Mouse (Mus musculus) heart, embryonic 11.5 days (tissue): Measurements from ENCODE around the gene Cdh23. TPM values are rescaled to one million over a fixed set of nuclear protein-coding genes. Genes with fewer than 3 reads are reported as not detected.

Experiments
- ATAC-seq: fragments of 200-750 bp; cut with Nextera tagmentation; replicated peaks from 2 replicates; pipeline ENCODE4 v1.8.0; 2017; ENCODE audit warnings: moderate library complexity; ENCODE audit not compliant: insufficient number of reproducible peaks, low FRiP score, low TSS enrichment
- H3K27ac ChIP-seq: fragments of 300-500 bp; sonication (generic); 2 replicates; pipeline ENCODE4 v1.5.1; 2014; ENCODE audit warnings: mild to moderate bottlenecking, low read depth, low read length
- H3K27me3 ChIP-seq: fragments of 300-500 bp; sonication (generic); 2 replicates; pipeline ENCODE4 v1.6.1; 2014; ENCODE audit warnings: mild to moderate bottlenecking, low read length, mixed read lengths; ENCODE audit not compliant: control insufficient read depth, insufficient read depth
- H3K36me3 ChIP-seq: fragments of 300-500 bp; sonication (generic); 2 replicates; pipeline ENCODE4 v1.6.1; 2014; ENCODE audit warnings: mild to moderate bottlenecking, low read length, moderate library complexity, mixed read lengths; ENCODE audit not compliant: control insufficient read depth, insufficient read depth
- H3K4me1 ChIP-seq: fragments of 300-500 bp; sonication (generic); 2 replicates; pipeline ENCODE4 v1.6.1; 2014; ENCODE audit warnings: low read length; ENCODE audit not compliant: control insufficient read depth, insufficient read depth
- H3K4me2 ChIP-seq: fragments of 300-500 bp; sonication (generic); 2 replicates; pipeline ENCODE4 v1.6.1; 2014; ENCODE audit warnings: mild to moderate bottlenecking, moderate library complexity
- H3K4me3 ChIP-seq: fragments of 300-500 bp; sonication (generic); 2 replicates; pipeline ENCODE4 v1.5.1; 2014; ENCODE audit warnings: low read depth, low read length
- H3K9ac ChIP-seq: fragments of 300-500 bp; sonication (generic); 2 replicates; pipeline ENCODE4 v1.6.1; 2014; ENCODE audit warnings: mild to moderate bottlenecking, low read depth, low read length, moderate library complexity
- H3K9me3 ChIP-seq: fragments of 300-500 bp; sonication (generic); replicated peaks from 2 replicates; pipeline ENCODE4 v1.6.1; 2016; ENCODE audit warnings: low read length; ENCODE audit not compliant: control insufficient read depth
- WGBS: fragments of 180-500 bp; shearing (Covaris S2); extraction: QIAGEN DNeasy Blood & Tissue Kit; methylation state at CpG from one replicate; pipeline ENCODE4 v1.1.7; 2014; ENCODE audit not compliant: insufficient replicate concordance; 5-methylcytosine and 5-hydroxymethylcytosine counted together
- polyA plus RNA-seq: library from polyadenylated mRNA; unstranded; fragments of >200 nt; fragmentation: Nextera tagmentation; extraction: Ambion mirVana; gene quantifications from 2 replicates; pipeline ENCODE4 v1.2.1, GENCODE M21; 2014

Cdh23 gene
- polyA plus RNA-seq, 1 experiment from 2014 or later, result 0.27 TPM

DNA sequence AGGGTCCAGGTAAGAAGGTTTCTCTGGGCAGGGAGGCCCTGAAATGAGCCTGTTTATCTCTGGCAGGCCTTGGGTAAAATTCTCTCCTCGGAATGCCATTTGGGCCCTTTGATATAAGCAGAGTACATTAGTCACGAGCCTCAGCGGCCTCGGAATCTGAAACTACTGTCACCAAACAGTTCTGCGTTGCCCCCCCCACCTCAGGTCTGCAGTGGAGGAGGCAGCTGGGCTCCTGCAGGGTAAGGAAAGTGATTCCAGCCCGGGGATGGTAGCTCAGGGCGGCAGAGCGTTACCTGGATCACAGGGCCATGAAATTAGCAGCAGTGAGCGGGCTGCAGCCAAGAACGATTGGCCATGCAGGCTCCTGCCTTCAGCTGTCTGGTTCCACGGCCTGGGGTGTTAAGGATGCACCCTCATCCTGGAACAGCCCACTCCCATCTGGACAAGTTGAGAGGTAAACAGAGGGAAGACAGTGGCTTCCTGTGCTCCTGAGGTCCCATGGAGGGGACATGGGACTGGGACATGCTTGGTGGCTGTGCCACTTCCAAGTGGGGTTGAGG lies 41.0 kb upstream of the Cdh23 start:
- H3K36me3 ChIP-seq, result no peaks in the 10 kb centered on the region
- 66% methylated on average over 11 of the region's 11 CpGs for WGBS
- ATAC-seq, result no peak

GRCm38 (mm10) chr10:60735737-60736136 lies 39.4 kb upstream of the Cdh23 start:
- Histone ChIP-seq H3K4me1 (peaks cover 3% of the 10 kb centered on the region; the same call in 1 of the 2 replicates), H3K4me2 (no peak overlapping the region), H3K9me3 (no peaks in the 10 kb centered on the region), H3K36me3 (no peaks in the 10 kb centered on the region), H3K27ac (no peak overlapping the region), H3K27me3 (no peaks in the 10 kb centered on the region), H3K9ac (no peak overlapping the region), H3K4me3 (no peak overlapping the region)
- WGBS, result 95% methylated on average over 1 of the region's 1 CpGs
- ATAC-seq, result no peak

More for the DNA sequence above, 41.0 kb upstream of the Cdh23 start:
- Histone ChIP-seq H3K27ac (no peak overlapping the region), H3K4me1 (peaks cover 3% of the 10 kb centered on the region; the same call in 1 of the 2 replicates), H3K9ac (no peak overlapping the region), H3K4me3 (no peak overlapping the region), H3K9me3 (no peaks in the 10 kb centered on the region), H3K27me3 (no peaks in the 10 kb centered on the region), H3K4me2 (no peak overlapping the region)

GRCm38 (mm10) chr10:60733471-60733870 lies 37.2 kb upstream of the Cdh23 start:
- Histone ChIP-seq H3K9ac (no peak overlapping the region), H3K4me3 (no peak overlapping the region), H3K9me3 (no peaks in the 10 kb centered on the region), H3K4me2 (no peak overlapping the region), H3K4me1 (peaks cover 3% of the 10 kb centered on the region; the same call in 1 of the 2 replicates), H3K36me3 (0 out of 2 replicates have a peak, but pooled peaks cover 2% of the 10 kb centered on the region), H3K27ac (no peak overlapping the region), H3K27me3 (no peaks in the 10 kb centered on the region)
- ATAC-seq, result no peak
- 68% methylated on average over 8 of the region's 8 CpGs for WGBS

DNA sequence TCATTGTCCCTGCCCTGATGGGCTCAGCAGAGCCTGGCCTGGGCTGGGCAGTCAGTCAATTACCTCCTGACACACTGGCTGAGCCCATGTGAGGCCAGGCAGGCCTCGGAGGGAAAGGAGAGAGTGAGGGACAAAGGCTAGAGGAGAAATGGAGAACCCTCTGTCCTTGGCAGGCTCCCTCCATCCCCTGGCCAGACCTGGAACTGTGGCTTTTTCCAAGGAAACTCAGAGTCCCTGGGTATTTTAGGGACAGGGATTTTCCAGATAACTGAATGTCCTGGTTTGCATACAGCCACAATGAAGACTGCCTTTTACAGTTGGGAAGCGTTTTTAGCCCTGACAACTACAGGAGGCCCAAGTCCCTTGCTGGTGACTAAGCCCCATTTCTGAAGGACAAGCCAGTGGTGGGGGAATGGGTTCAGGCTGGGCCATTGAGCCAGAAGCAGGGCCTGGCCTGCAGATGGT lies 36.1 kb upstream of the Cdh23 start:
- Histone ChIP-seq H3K4me1 (peaks cover 3% of the 10 kb centered on the region; the same call in 1 of the 2 replicates), H3K9ac (no peak overlapping the region), H3K27me3 (no peaks in the 10 kb centered on the region), H3K4me3 (no peak overlapping the region), H3K36me3 (0 out of 2 replicates have a peak, but pooled peaks cover 2% of the 10 kb centered on the region), H3K4me2 (no peak overlapping the region), H3K9me3 (no peaks in the 10 kb centered on the region), H3K27ac (no peak overlapping the region)
- no peak for ATAC-seq
- 40% methylated on average over 2 of the region's 2 CpGs for WGBS

GRCm38 (mm10) chr10:60731742-60732141 lies 35.5 kb upstream of the Cdh23 start:
- Histone ChIP-seq H3K9me3 (no peaks in the 10 kb centered on the region), H3K9ac (no peak overlapping the region), H3K27me3 (no peaks in the 10 kb centered on the region), H3K27ac (no peak overlapping the region), H3K36me3 (0 out of 2 replicates have a peak, but pooled peaks cover 2% of the 10 kb centered on the region), H3K4me3 (no peak overlapping the region), H3K4me1 (no peaks in the 10 kb centered on the region), H3K4me2 (no peak overlapping the region)
- WGBS, result 36% methylated on average over 5 of the region's 5 CpGs
- no peak for ATAC-seq

DNA sequence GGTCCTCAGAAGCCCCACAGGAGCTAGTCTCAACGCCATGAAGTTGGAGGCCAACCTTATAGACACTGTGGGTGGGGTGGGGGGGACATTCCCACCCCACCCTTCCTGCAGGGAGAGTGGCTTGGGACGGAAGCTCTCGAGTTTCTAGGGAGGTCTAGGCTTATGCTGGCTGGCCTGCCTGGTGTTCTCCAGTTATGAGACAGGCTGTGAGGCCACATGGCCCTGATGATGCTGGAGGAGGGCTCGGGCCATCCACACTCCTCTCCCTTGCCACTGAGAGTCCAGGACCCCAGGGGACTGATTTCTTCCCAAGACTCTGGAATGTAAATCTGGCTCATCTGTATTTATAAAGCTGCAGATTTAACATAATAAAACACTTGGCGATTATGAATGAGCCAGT lies 31.0 kb upstream of the Cdh23 start:
- no peak overlapping the region for H3K4me2 ChIP-seq
- H3K4me1 ChIP-seq, result no peaks in the 10 kb centered on the region
- 0 out of 2 replicates have a peak, but pooled peaks cover 2% of the 10 kb centered on the region for H3K36me3 ChIP-seq
- H3K4me3 ChIP-seq, result no peak overlapping the region
- H3K27me3 ChIP-seq, result no peaks in the 10 kb centered on the region
- H3K27ac ChIP-seq, result no peak overlapping the region
- no peak for ATAC-seq
- no peak overlapping the region for H3K9ac ChIP-seq
- H3K9me3 ChIP-seq, result no peaks in the 10 kb centered on the region
- 36% methylated on average over 5 of the region's 5 CpGs for WGBS

DNA sequence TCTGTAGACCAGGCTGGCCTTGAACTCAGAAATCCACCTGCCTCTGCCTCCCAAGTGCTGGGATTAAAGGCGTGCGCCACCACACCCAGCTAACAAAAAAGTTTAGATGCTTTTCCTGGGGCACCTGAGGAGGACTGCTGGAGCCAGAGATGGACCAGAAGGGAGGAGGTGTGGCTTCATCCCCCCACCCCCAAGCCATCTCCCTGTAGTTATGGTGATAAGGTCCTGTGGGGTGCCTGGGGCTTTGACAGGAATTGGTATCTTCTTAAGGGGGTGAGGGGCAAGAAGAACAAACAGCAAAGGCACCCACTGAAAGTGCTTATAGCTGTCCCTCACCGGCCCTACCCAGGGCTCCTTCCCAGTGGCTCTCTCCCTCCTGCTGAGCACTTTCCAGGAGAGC lies 30.6 kb upstream of the Cdh23 start:
- no peaks in the 10 kb centered on the region for H3K9me3 ChIP-seq
- ATAC-seq, result no peak
- H3K4me3 ChIP-seq, result no peak overlapping the region
- H3K4me2 ChIP-seq, result no peak overlapping the region
- no peak overlapping the region for H3K27ac ChIP-seq
- H3K9ac ChIP-seq, result no peak overlapping the region
- H3K36me3 ChIP-seq, result 0 out of 2 replicates have a peak, but pooled peaks cover 2% of the 10 kb centered on the region
- WGBS, result 57% methylated on average over 3 of the region's 3 CpGs
- no peaks in the 10 kb centered on the region for H3K27me3 ChIP-seq
- no peaks in the 10 kb centered on the region for H3K4me1 ChIP-seq

DNA sequence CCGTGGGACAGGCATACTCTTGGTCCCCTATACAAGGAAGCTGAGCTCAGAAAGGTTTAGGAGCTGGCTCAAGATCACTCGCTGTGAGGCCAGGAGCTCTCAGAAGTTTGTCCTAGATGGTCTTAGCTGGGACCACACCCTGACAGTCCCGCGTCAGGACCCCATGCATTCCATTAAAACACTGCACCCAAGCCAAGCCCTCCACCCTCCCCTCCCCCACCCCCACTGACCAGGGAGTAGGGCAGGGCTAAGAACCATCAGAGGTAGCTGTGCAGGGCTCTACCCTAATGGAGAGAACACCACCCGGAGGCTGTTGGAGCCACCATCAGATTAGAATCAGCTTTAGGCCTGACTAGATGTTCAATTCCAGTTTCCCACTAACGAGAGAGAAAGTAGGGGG lies 28.2 kb upstream of the Cdh23 start:
- 61% methylated on average over 6 of the region's 6 CpGs for WGBS
- peaks cover 2% of the 10 kb centered on the region; the same call in 1 of the 2 replicates for H3K36me3 ChIP-seq
- H3K9ac ChIP-seq, result no peak overlapping the region
- H3K27ac ChIP-seq, result no peak overlapping the region
- H3K4me3 ChIP-seq, result no peak overlapping the region
- H3K27me3 ChIP-seq, result peaks cover 2% of the 10 kb centered on the region; the same call in 1 of the 2 replicates
- no peak for ATAC-seq
- no peaks in the 10 kb centered on the region for H3K4me1 ChIP-seq
- H3K4me2 ChIP-seq, result no peak overlapping the region
- no peaks in the 10 kb centered on the region for H3K9me3 ChIP-seq

DNA sequence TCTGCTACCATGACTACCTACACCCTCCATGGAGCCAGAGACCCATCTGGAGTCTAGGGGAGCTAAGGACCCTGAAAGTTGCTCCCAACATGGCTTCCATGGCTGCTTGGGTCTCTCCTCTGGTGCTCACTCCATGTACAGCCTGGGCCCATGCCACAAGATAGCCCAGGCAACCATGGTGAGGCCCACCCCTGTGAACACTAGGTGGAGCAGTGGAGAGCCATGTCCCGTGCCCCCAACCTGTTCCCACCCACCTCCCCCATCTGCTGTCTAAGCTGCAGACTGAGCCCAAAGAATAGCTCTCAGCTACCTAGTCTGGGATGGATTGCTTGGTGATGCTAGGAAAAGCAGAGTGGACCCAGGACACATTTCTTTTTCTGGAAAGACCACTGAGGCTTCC lies 27.1 kb upstream of the Cdh23 start:
- no peak overlapping the region for H3K9ac ChIP-seq
- 35% methylated on average over 1 of the region's 1 CpGs for WGBS

More for the DNA sequence above, 27.1 kb upstream of the Cdh23 start:
- no peak overlapping the region for H3K4me2 ChIP-seq
- no peaks in the 10 kb centered on the region for H3K4me1 ChIP-seq
- ATAC-seq, result no peak
- H3K27ac ChIP-seq, result no peak overlapping the region
- no peaks in the 10 kb centered on the region; the same call in 1 of the 2 replicates for H3K36me3 ChIP-seq
- peaks cover 2% of the 10 kb centered on the region; the same call in 1 of the 2 replicates for H3K27me3 ChIP-seq
- H3K4me3 ChIP-seq, result no peak overlapping the region
- H3K9me3 ChIP-seq, result no peaks in the 10 kb centered on the region
